Mouse (Mus musculus) erythroblast, embryonic 14.5 days (primary cell): ENCODE results near the gene Gm9857.

Experiments
- GATA1 ChIP-seq: IDR thresholded peaks from 2 replicates; pipeline ENCODE4 v1.6.1; 2012; ENCODE audit warnings: low read length, inconsistent platforms, mixed read lengths
- TAL1 ChIP-seq: IDR thresholded peaks from 3 replicates; pipeline ENCODE4 v1.6.1; 2012; ENCODE audit warnings: low read length, inconsistent platforms, mixed read lengths

DNA sequence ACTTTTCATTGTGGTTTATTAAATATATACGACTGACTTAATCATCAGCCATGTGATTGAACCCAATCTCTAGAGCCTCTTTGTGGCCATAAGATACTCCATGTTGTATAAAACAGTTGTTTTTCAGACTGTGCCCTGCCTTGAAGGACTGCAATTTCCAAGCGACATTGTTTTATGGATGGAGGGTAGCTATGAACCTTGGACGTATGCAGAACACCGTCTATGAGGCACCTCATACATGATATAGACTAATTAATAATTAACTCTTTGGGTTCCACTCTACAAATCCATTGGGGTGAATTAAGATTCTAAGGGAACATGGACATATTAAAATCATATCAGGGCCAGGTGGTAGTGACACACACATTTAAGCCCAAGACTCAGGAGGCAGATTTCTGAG, 14.6 kb downstream of the Gm9857 start:
- TF ChIP-seq TAL1 (no peak), GATA1 (no peak)
